In the genomic region with DNA sequence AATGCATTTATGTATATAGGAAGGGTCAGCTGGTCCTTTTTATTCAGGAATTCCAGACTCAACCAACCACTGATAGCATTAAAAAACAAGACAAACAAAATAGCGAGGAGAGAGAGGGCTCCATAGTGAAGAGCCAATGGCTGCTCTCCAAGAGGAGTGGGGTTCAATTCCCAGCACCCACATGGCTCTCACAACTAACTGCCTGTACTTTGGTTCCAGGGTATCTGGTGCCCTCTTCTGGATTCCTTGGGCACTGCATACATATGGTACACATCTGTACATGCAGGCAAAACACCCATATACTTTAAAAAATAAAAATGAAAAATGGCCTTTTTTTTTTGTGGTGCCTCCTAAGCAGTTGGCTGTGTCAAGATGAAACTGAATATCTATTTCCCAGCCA, we compare ENCODE assay signal across 11 mouse cellular contexts. TPM values are rescaled to one million over a fixed set of nuclear protein-coding genes. Genes with fewer than 3 reads are reported as not detected.
DNase-seq lines count a peak whose midpoint lies in the region; TF ChIP-seq lines count a peak whose summit lies in the region.
"Had no signal": no experiment of that assay in that cellular context is flagged by ENCODE, and none has a peak within 500 bp of the region (broad histone marks: within the 10 kb centered on the region; RNA-seq: fewer than 3 reads in every experiment).

No protein-coding gene starts in this region.

- no peak for TF ChIP-seq EP300 in heart, adult 2 months (IDR thresholded peaks at IDR 0.05; ENCODE audit: insufficient read depth, low read depth, low read length)

- intact Hi-C loops in heart, adult 2 months (cut with DNase I): no loop called here
- intact Hi-C loops in heart, postnatal 25 days (cut with DNase I): no loop called here

- TF ChIP-seq POLR2A in heart, adult 2 months (IDR thresholded peaks at IDR 0.05; ENCODE audit: insufficient read depth, low read depth, low read length): no peak
- no peak for TF ChIP-seq POLR2A in brain, embryonic 14.5 days (IDR thresholded peaks at IDR 0.05; ENCODE audit: borderline replicate concordance, extremely low read depth, insufficient read depth, insufficient read length, poor library complexity, severe bottlenecking)

- TF ChIP-seq CTCF in heart, adult 2 months (IDR thresholded peaks at IDR 0.05): peak; percentile 76
- peak; percentile 29; the same call in 1 of the 2 replicates for TF ChIP-seq CTCF in brain, embryonic 14.5 days (IDR thresholded peaks at IDR 0.05; ENCODE audit: borderline replicate concordance, extremely low read depth, insufficient read depth, insufficient read length)

- H3K27ac ChIP-seq in heart, adult 2 months: no peak overlapping the region
- H3K27ac ChIP-seq: embryonic facial prominence, embryonic 15.5 days; heart, embryonic 13.5 days; midbrain, embryonic 10.5 days had no signal

- no peaks in the 10 kb centered on the region for H3K4me1 ChIP-seq in heart, adult 2 months (ENCODE audit: control insufficient read depth, insufficient read depth, low read length)
- H3K4me1 ChIP-seq: heart, embryonic 13.5 days had no signal

- H3K36me3 ChIP-seq in heart, adult 2 months (ENCODE audit: control insufficient read depth, insufficient read depth, low read length): no peaks in the 10 kb centered on the region
- H3K36me3 ChIP-seq: embryonic facial prominence, embryonic 15.5 days; heart, embryonic 13.5 days; midbrain, embryonic 10.5 days had no signal

- no peaks in the 10 kb centered on the region for H3K79me2 ChIP-seq in heart, adult 2 months (replicated peaks; ENCODE audit: control insufficient read depth, insufficient read depth, low read length)

- DNase-seq in heart, adult 2 months: no peak
- DNase-seq in heart, postnatal 25 days (ENCODE audit: low spot score): no peak
- peak; percentile 60 to 65 for DNase-seq in B cell, adult 2 months
- DNase-seq in brain, embryonic 14.5 days (ENCODE audit: low read depth): no peak
- DNase-seq in lung, postnatal 36 days: peak; percentile 67
- DNase-seq in left cerebral cortex, adult 18-20 months (ENCODE audit: low spot score in 2 of 2): no peak
- no peak for DNase-seq in cerebellum, postnatal 36 days
- DNase-seq in cerebellum, adult 9-11 months: no peak

- H3K27me3 ChIP-seq in heart, adult 2 months (ENCODE audit: control insufficient read depth, insufficient read depth, low read length): no peaks in the 10 kb centered on the region
- H3K27me3 ChIP-seq: embryonic facial prominence, embryonic 15.5 days; heart, embryonic 13.5 days had no signal

- H3K9ac ChIP-seq in heart, adult 2 months (ENCODE audit: low read depth, low read length): no peak overlapping the region
- H3K9ac ChIP-seq: embryonic facial prominence, embryonic 15.5 days; heart, embryonic 13.5 days had no signal

- WGBS in heart, adult 2 months: 87% methylated on average over 1 of the region's 1 CpGs

- no peak overlapping the region for H3K4me3 ChIP-seq in heart, adult 2 months
- H3K4me3 ChIP-seq: embryonic facial prominence, embryonic 15.5 days; heart, embryonic 13.5 days; midbrain, embryonic 10.5 days had no signal

RNA-seq across cellular contexts. Expression of a gene that starts 28.8 kb away (rescaled TPM):
- 10 to 100 TPM; 78.9 to 79.0 TPM for total RNA-seq in heart, adult 2 months (2021)
- 30.9 and 44.6 TPM in 2 replicates for polyA plus RNA-seq in heart, adult 2 months (2012; rRNA removed)
- 10 to 100 TPM; 83.5 to 88.0 TPM for total RNA-seq in heart, postnatal 25 days (2021)
- 65.6 and 69.2 TPM in 2 replicates for polyA plus RNA-seq in brain, embryonic 14.5 days (2012; rRNA removed)
- 10 to 100 TPM; 51.1 to 53.5 TPM for total RNA-seq in left cerebral cortex, adult 18-20 months (2021)

Comparison
In these comparisons a context has a peak if more than half of its experiments do, and no peak if none do; other contexts are left out.
1. DNase-seq: peak in B cell, adult 2 months (2 of 2) and lung, postnatal 36 days (single experiment); none in heart, adult 2 months (0 of 2), heart, postnatal 25 days (single experiment), brain, embryonic 14.5 days (single experiment), left cerebral cortex, adult 18-20 months (0 of 2), cerebellum, postnatal 36 days (0 of 2) and cerebellum, adult 9-11 months (single experiment).